Mouse (Mus musculus) small intestine, adult 2 months (tissue): ENCODE measurements around the gene Mycbp. TPM values are rescaled to one million over a fixed set of nuclear protein-coding genes. Genes with fewer than 3 reads are reported as not detected.
A peak's percentile ranks its signal among the peaks of the same experiment; 100 is the strongest.

Source experiments
- H3K27ac ChIP-seq: fragments of 200-500 bp; 2 replicates; pipeline ENCODE4 v1.5.1; 2012; ENCODE audit warnings: low read depth, low read length, control low read depth, inconsistent platforms; ENCODE audit not compliant: insufficient read depth
- H3K27me3 ChIP-seq: fragments of 200-500 bp; 2 replicates; pipeline ENCODE4 v1.6.1; 2012; ENCODE audit warnings: mild to moderate bottlenecking, moderate library complexity, low read length, inconsistent platforms; ENCODE audit not compliant: control insufficient read depth, insufficient read depth
- H3K36me3 ChIP-seq: fragments of 200-500 bp; 2 replicates; pipeline ENCODE4 v1.6.1; 2012; ENCODE audit warnings: mild to moderate bottlenecking, low read length, control low read depth, inconsistent platforms; ENCODE audit not compliant: control insufficient read depth, insufficient read depth
- H3K4me1 ChIP-seq: fragments of 200-500 bp; 2 replicates; pipeline ENCODE4 v1.6.1; 2012; ENCODE audit warnings: low read length, inconsistent platforms, mixed read lengths; ENCODE audit not compliant: control insufficient read depth, insufficient read depth, insufficient read length
- H3K4me3 ChIP-seq: fragments of 200-500 bp; 2 replicates; pipeline ENCODE4 v1.5.1; 2012; ENCODE audit warnings: low read depth, mild to moderate bottlenecking, control low read depth, inconsistent platforms, low read length, moderate library complexity
- CTCF ChIP-seq: fragments of 200-500 bp; IDR thresholded peaks from 2 replicates; pipeline ENCODE4 v1.5.1; 2012; ENCODE audit warnings: low read depth, mild to moderate bottlenecking, control low read depth, inconsistent platforms, low read length, moderate library complexity, mixed read lengths; ENCODE audit not compliant: insufficient replicate concordance, insufficient read length; ENCODE audit errors: extremely low read depth
- POLR2A ChIP-seq: fragments of 200-500 bp; IDR thresholded peaks from 2 replicates; pipeline ENCODE4 v1.6.1; 2012; ENCODE audit warnings: low read depth, mild to moderate bottlenecking, control low read depth, inconsistent platforms, low read length, moderate library complexity
- WGBS: fragments of 180-500 bp; shearing (Covaris S2); methylation state at CpG from one replicate; pipeline ENCODE4 v1.1.7; 2018; 5-methylcytosine and 5-hydroxymethylcytosine counted together
- polyA plus RNA-seq: library from polyadenylated mRNA; depleted of rRNA; stranded (reverse); fragments of >200 nt; gene quantifications from 2 replicates; pipeline ENCODE4 v1.2.3, GENCODE M21; 2012; rRNA removed

Mycbp gene
- polyA plus RNA-seq, 1 experiment: 8.0 TPM

- TF ChIP-seq POLR2A: no peak
- peak; percentile 62 for TF ChIP-seq CTCF
- Histone ChIP-seq H3K27me3 (no peaks in the 10 kb centered on the region), H3K4me1 (no peaks in the 10 kb centered on the region), H3K4me3 (no peak overlapping the region), H3K27ac (no peak overlapping the region), H3K36me3 (no peaks in the 10 kb centered on the region)
- WGBS: 4% methylated on average over 31 of the region's 31 CpGs
These were observed 52.3 kb downstream of the Mycbp start for GRCm38 (mm10) chr4:123956703-123957491.

GRCm38 (mm10) chr4:123957492-123957808 lies 52.8 kb downstream of the Mycbp start:
- 49% methylated on average over 4 of the region's 4 CpGs for WGBS
- no peak overlapping the region for H3K4me3 ChIP-seq

GRCm38 (mm10) chr4:123957891-123958290 lies 53.3 kb downstream of the Mycbp start:
- Histone ChIP-seq H3K4me3 (no peak overlapping the region), H3K27me3 (no peaks in the 10 kb centered on the region), H3K27ac (no peak overlapping the region), H3K36me3 (no peaks in the 10 kb centered on the region), H3K4me1 (no peaks in the 10 kb centered on the region)
- TF ChIP-seq POLR2A (no peak), CTCF (no peak)
- WGBS: 22% methylated on average over 4 of the region's 4 CpGs

More at GRCm38 (mm10) chr4:123957492-123957808, 52.8 kb downstream of the Mycbp start:
- no peak overlapping the region for H3K27ac ChIP-seq
- TF ChIP-seq CTCF (no peak), POLR2A (no peak)
- H3K36me3 ChIP-seq: no peaks in the 10 kb centered on the region
- H3K4me1 ChIP-seq: no peaks in the 10 kb centered on the region
- no peaks in the 10 kb centered on the region for H3K27me3 ChIP-seq

- Histone ChIP-seq H3K27me3 (no peaks in the 10 kb centered on the region), H3K27ac (no peak overlapping the region), H3K4me1 (no peaks in the 10 kb centered on the region), H3K36me3 (no peaks in the 10 kb centered on the region), H3K4me3 (no peak overlapping the region)
- TF ChIP-seq CTCF (no peak), POLR2A (no peak)
- 17% methylated on average over 4 of the region's 4 CpGs for WGBS
These were observed 56.3 kb downstream of the Mycbp start for GRCm38 (mm10) chr4:123960955-123961354.

Other genes with a start within 250 kb of the Mycbp start
- gene Macf1, start 220.5 kb upstream of the Mycbp start, polyA plus RNA-seq: 14.9 and 22.3 TPM in 2 replicates
- 7.1 and 16.5 TPM in 2 replicates for gene Ndufs5, start 186.6 kb upstream of the Mycbp start, polyA plus RNA-seq
- gene Akirin1, start 154.5 kb upstream of the Mycbp start, polyA plus RNA-seq: 19.7 and 29.1 TPM in 2 replicates
- 3.3 and 6.2 TPM in 2 replicates for gene Rhbdl2, start 117.0 kb upstream of the Mycbp start, polyA plus RNA-seq
- not detected in 2 replicates for gene 4933427I04Rik, start 45.2 kb upstream of the Mycbp start, polyA plus RNA-seq
- 12.8 and 28.6 TPM in 2 replicates for gene Rragc, start 12.6 kb downstream of the Mycbp start, polyA plus RNA-seq
- 1.0 TPM in 1 of 2 replicates, not detected in the other for gene 4930535I16Rik, start 13.2 kb downstream of the Mycbp start, polyA plus RNA-seq